Mouse (Mus musculus): Measurements from ENCODE around the gene Tdpoz3. TPM values are rescaled to one million over a fixed set of nuclear protein-coding genes. Genes with fewer than 3 reads are reported as not detected.
"Not testable (repeated sequence)": the region's sequence is repeated elsewhere in the genome, so short reads cannot be mapped to it uniquely, and the experiment has no call there.

The Tdpoz3 gene
- polyA plus RNA-seq (2014; fragmentation: Nextera tagmentation; extraction: Ambion mirVana) = not detected in 2 replicates

- not testable (repeated sequence) for H3K4me3 ChIP-seq (ENCODE audit: low read depth, low read length); H3K36me3 ChIP-seq (ENCODE audit: control insufficient read depth, insufficient read depth, low read length); H3K27me3 ChIP-seq (ENCODE audit: control insufficient read depth, insufficient read depth, low read length); H3K9me3 ChIP-seq (ENCODE audit: control insufficient read depth, low read length); H3K27ac ChIP-seq (ENCODE audit: low read depth, low read length); H3K4me2 ChIP-seq; H3K9ac ChIP-seq (ENCODE audit: low read length); H3K4me1 ChIP-seq (ENCODE audit: control insufficient read depth, insufficient read depth, low read length); ATAC-seq (ENCODE audit: low FRiP score); DNase-seq (ENCODE audit: low spot score, missing footprints)
- WGBS = 76% methylated on average over 1 of the region's 1 CpGs
These were observed at the start of gene Tdpoz3 for GRCm38 (mm10) chr3:93825720-93826119. Tdpoz3 (plus strand) TSS chr3:93826020.

GRCm38 (mm10) chr3:93796098-93796497, 29.7 kb upstream of the Tdpoz3 start, which contains the start of gene Tdpoz4:
Tdpoz4 (plus strand) TSS chr3:93796398.
- H3K4me1 ChIP-seq (ENCODE audit: control insufficient read depth, insufficient read depth, low read length); H3K9me3 ChIP-seq (ENCODE audit: control insufficient read depth, low read length); ATAC-seq (ENCODE audit: low FRiP score): not testable (repeated sequence)

GRCm38 (mm10) chr3:93813341-93813740, 12.5 kb upstream of the Tdpoz3 start:
- not testable (repeated sequence) for H3K36me3 ChIP-seq (ENCODE audit: control insufficient read depth, insufficient read depth, low read length); H3K4me2 ChIP-seq; H3K27ac ChIP-seq (ENCODE audit: low read depth, low read length); H3K27me3 ChIP-seq (ENCODE audit: control insufficient read depth, insufficient read depth, low read length); H3K4me1 ChIP-seq (ENCODE audit: control insufficient read depth, insufficient read depth, low read length); H3K4me3 ChIP-seq (ENCODE audit: low read depth, low read length); H3K9ac ChIP-seq (ENCODE audit: low read length); DNase-seq (ENCODE audit: low spot score, missing footprints); H3K9me3 ChIP-seq (ENCODE audit: control insufficient read depth, low read length)
- 0 out of 2 replicates have a peak, but pooled peaks have one; percentile 42 for ATAC-seq (ENCODE audit: low FRiP score)

More at GRCm38 (mm10) chr3:93796098-93796497, 29.7 kb upstream of the Tdpoz3 start, which contains the start of gene Tdpoz4:
- not testable (repeated sequence) for DNase-seq (ENCODE audit: low spot score, missing footprints); H3K27ac ChIP-seq (ENCODE audit: low read depth, low read length); H3K36me3 ChIP-seq (ENCODE audit: control insufficient read depth, insufficient read depth, low read length); H3K4me2 ChIP-seq; H3K4me3 ChIP-seq (ENCODE audit: low read depth, low read length); H3K27me3 ChIP-seq (ENCODE audit: control insufficient read depth, insufficient read depth, low read length); H3K9ac ChIP-seq (ENCODE audit: low read length)

GRCm38 (mm10) chr3:93858957-93859356, 33.1 kb downstream of the Tdpoz3 start:
- ATAC-seq (ENCODE audit: low FRiP score); DNase-seq (ENCODE audit: low spot score, missing footprints); H3K27me3 ChIP-seq (ENCODE audit: control insufficient read depth, insufficient read depth, low read length); H3K36me3 ChIP-seq (ENCODE audit: control insufficient read depth, insufficient read depth, low read length); H3K4me1 ChIP-seq (ENCODE audit: control insufficient read depth, insufficient read depth, low read length); H3K4me3 ChIP-seq (ENCODE audit: low read depth, low read length); H3K27ac ChIP-seq (ENCODE audit: low read depth, low read length); H3K9me3 ChIP-seq (ENCODE audit: control insufficient read depth, low read length); H3K4me2 ChIP-seq; H3K9ac ChIP-seq (ENCODE audit: low read length): not testable (repeated sequence)
- 79% methylated on average over 8 of the region's 8 CpGs for WGBS

- not testable (repeated sequence) for H3K27ac ChIP-seq (ENCODE audit: low read depth, low read length)
These were observed 44.8 kb downstream of the Tdpoz3 start for GRCm38 (mm10) chr3:93870635-93871034.

More at GRCm38 (mm10) chr3:93870635-93871034, 44.8 kb downstream of the Tdpoz3 start:
- H3K4me3 ChIP-seq (ENCODE audit: low read depth, low read length); H3K36me3 ChIP-seq (ENCODE audit: control insufficient read depth, insufficient read depth, low read length); H3K4me1 ChIP-seq (ENCODE audit: control insufficient read depth, insufficient read depth, low read length); H3K9ac ChIP-seq (ENCODE audit: low read length); H3K27me3 ChIP-seq (ENCODE audit: control insufficient read depth, insufficient read depth, low read length); ATAC-seq (ENCODE audit: low FRiP score); H3K9me3 ChIP-seq (ENCODE audit: control insufficient read depth, low read length); H3K4me2 ChIP-seq: not testable (repeated sequence)
- WGBS = 92% methylated on average over 7 of the region's 8 CpGs
- DNase-seq (ENCODE audit: low spot score, missing footprints) = peak; percentile 56

Other genes starting within 250 kb of the Tdpoz3 start
- not detected in 2 replicates for gene Tdpoz2, start 173.3 kb upstream of the Tdpoz3 start, polyA plus RNA-seq (2014; fragmentation: Nextera tagmentation; extraction: Ambion mirVana)
- gene Tdpoz1, start 149.7 kb upstream of the Tdpoz3 start, polyA plus RNA-seq (2014; fragmentation: Nextera tagmentation; extraction: Ambion mirVana) = not detected in 2 replicates
- not detected in 2 replicates for gene Gm37596, start 132.9 kb upstream of the Tdpoz3 start, polyA plus RNA-seq (2014; fragmentation: Nextera tagmentation; extraction: Ambion mirVana)
- gene Gm5773, start 53.0 kb upstream of the Tdpoz3 start, polyA plus RNA-seq (2014; fragmentation: Nextera tagmentation; extraction: Ambion mirVana) = not detected in 2 replicates
- gene Tdpoz4, start 29.6 kb upstream of the Tdpoz3 start, polyA plus RNA-seq (2014; fragmentation: Nextera tagmentation; extraction: Ambion mirVana) = not detected in 2 replicates
- not detected in 2 replicates for gene Gm9117, start 117.5 kb downstream of the Tdpoz3 start, polyA plus RNA-seq (2014; fragmentation: Nextera tagmentation; extraction: Ambion mirVana)
- not detected in 2 replicates for gene Tdpoz5, start 135.3 kb downstream of the Tdpoz3 start, polyA plus RNA-seq (2014; fragmentation: Nextera tagmentation; extraction: Ambion mirVana)
- gene Gm9125, start 228.9 kb downstream of the Tdpoz3 start, polyA plus RNA-seq (2014; fragmentation: Nextera tagmentation; extraction: Ambion mirVana) = not detected in 2 replicates
- gene Gm10697, start 246.6 kb downstream of the Tdpoz3 start, polyA plus RNA-seq (2014; fragmentation: Nextera tagmentation; extraction: Ambion mirVana) = not detected in 2 replicates